Mouse (Mus musculus) forebrain, embryonic 12.5 days (tissue): ENCODE results near the gene 1700020D05Rik. TPM values are rescaled to one million over a fixed set of nuclear protein-coding genes. Genes with fewer than 3 reads are reported as not detected.
A peak's percentile ranks its signal among the peaks of the same experiment; 100 is the strongest.
"Not testable (repeated sequence)": the region's sequence is repeated elsewhere in the genome, so short reads cannot be mapped to it uniquely, and the experiment has no call there.

Experiments used
- ATAC-seq: fragments of 200-750 bp; cut with Nextera tagmentation; 2 replicates; pipeline ENCODE4 v1.8.0; 2017; ENCODE audit warnings: moderate TSS enrichment; ENCODE audit not compliant: low FRiP score
- H3K27ac ChIP-seq: fragments of 300-500 bp; sonication (generic); 2 replicates; pipeline ENCODE4 v1.5.1; 2016; ENCODE audit warnings: mild to moderate bottlenecking
- H3K27me3 ChIP-seq: fragments of 300-500 bp; sonication (generic); 2 replicates; pipeline ENCODE4 v1.6.1; 2016; ENCODE audit warnings: mild to moderate bottlenecking
- H3K36me3 ChIP-seq: fragments of 300-500 bp; sonication (generic); replicated peaks from 2 replicates; pipeline ENCODE4 v1.6.1; 2016; ENCODE audit warnings: mild to moderate bottlenecking
- H3K4me1 ChIP-seq: fragments of 300-500 bp; sonication (generic); 2 replicates; pipeline ENCODE4 v1.6.1; 2016
- H3K4me2 ChIP-seq: fragments of 300-500 bp; sonication (generic); 2 replicates; pipeline ENCODE4 v1.6.1; 2016; ENCODE audit warnings: mild to moderate bottlenecking, moderate library complexity
- H3K4me3 ChIP-seq: fragments of 300-500 bp; sonication (generic); replicated peaks from 2 replicates; pipeline ENCODE4 v1.5.1; 2016; ENCODE audit warnings: mild to moderate bottlenecking
- H3K9ac ChIP-seq: fragments of 300-500 bp; sonication (generic); 2 replicates; pipeline ENCODE4 v1.6.1; 2016; ENCODE audit warnings: mild to moderate bottlenecking
- H3K9me3 ChIP-seq: fragments of 300-500 bp; sonication (generic); 2 replicates; pipeline ENCODE4 v1.6.1; 2016
- WGBS: fragments of 180-500 bp; shearing (Covaris S2); methylation state at CpG from one replicate; pipeline ENCODE4 v1.1.7; 2016; 5-methylcytosine and 5-hydroxymethylcytosine counted together
- polyA plus RNA-seq: library from polyadenylated mRNA; unstranded; fragments of >200 nt; fragmentation: Nextera tagmentation; extraction: Ambion mirVana; gene quantifications from 2 replicates; pipeline ENCODE4 v1.2.1, GENCODE M21; 2016

Gene 1700020D05Rik
- polyA plus RNA-seq, 1 experiment from 2014 or later: 0.26 TPM

DNA sequence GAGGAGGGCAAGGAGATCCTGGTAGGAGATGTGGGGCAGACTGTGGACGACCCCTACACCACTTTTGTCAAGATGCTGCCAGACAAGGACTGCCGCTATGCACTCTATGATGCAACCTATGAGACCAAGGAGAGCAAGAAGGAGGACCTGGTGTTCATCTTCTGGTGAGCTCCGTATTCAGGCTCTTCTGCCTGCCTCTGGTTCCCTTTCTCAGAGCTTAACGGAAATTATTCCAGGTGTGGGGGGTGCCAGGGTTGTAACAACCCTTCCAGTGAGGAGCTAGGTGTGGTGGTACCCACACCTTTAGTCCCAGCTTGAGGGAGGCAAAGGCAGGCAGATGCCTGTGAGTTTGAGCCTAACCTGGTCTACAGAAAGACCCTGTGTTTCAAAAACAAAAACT lies 10.9 kb downstream of the 1700020D05Rik start:
- H3K27ac ChIP-seq: no peak overlapping the region
- H3K27me3 ChIP-seq: no peaks in the 10 kb centered on the region
- no peak overlapping the region; the same call in 1 of the 2 replicates for H3K4me2 ChIP-seq
- peaks cover 53% of the 10 kb centered on the region for H3K36me3 ChIP-seq
- no peak overlapping the region for H3K9ac ChIP-seq
- 87% methylated on average over 4 of the region's 4 CpGs for WGBS
- H3K9me3 ChIP-seq: no peaks in the 10 kb centered on the region
- peaks cover 31% of the 10 kb centered on the region for H3K4me1 ChIP-seq
- no peak overlapping the region for H3K4me3 ChIP-seq
- ATAC-seq: no peak

DNA sequence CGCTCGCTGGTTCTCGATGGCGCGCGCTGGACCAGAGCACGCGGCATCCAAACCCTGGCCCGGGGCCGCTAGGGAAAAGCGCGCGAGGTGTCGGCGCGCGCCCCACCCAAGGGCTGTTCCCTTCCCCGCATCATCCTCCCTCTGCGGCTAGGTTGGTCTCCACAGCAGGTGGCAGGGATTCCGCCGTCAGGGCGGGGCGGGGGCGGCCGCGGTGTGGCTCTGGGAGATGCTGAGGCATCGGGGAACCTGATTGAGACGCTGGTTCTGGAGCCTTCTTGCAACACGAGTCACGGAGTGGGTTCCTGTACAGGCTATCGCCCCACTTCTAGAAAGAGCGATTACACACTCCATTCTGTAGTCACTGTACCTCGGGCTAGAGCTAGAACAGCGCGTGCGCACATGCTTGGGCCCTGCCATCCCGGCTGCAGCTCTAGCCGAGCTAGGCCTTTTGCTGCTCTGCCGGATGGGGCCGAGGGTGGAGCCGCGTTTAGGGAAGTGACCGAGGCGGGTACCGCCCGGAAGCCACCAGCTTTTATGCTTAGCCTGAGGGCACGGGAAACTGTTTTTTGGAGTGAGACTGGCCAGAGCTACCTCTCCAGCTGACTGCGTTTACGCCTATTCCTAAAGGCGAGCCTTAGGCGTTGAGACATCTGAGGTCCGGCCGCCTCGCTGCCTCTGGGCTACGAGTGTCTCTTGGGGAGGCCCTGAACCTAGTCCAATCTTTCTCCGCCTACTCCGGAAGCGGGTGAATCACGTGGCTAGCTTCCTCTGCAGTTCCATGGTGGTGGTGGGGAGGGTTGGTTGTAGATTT lies 12.5 kb downstream of the 1700020D05Rik start:
- WGBS: under 1% methylated on average over 59 of the region's 59 CpGs
- Histone ChIP-seq H3K36me3 (peaks cover 40% of the 10 kb centered on the region), H3K9me3 (no peaks in the 10 kb centered on the region), H3K9ac (peak overlapping the region; percentile 95), H3K4me2 (peak overlapping the region; percentile 79), H3K4me1 (peaks cover 46% of the 10 kb centered on the region), H3K4me3 (peak overlapping the region; percentile 96), H3K27ac (peak overlapping the region; percentile 100), H3K27me3 (no peaks in the 10 kb centered on the region)
- peak; percentile 31 for ATAC-seq

DNA sequence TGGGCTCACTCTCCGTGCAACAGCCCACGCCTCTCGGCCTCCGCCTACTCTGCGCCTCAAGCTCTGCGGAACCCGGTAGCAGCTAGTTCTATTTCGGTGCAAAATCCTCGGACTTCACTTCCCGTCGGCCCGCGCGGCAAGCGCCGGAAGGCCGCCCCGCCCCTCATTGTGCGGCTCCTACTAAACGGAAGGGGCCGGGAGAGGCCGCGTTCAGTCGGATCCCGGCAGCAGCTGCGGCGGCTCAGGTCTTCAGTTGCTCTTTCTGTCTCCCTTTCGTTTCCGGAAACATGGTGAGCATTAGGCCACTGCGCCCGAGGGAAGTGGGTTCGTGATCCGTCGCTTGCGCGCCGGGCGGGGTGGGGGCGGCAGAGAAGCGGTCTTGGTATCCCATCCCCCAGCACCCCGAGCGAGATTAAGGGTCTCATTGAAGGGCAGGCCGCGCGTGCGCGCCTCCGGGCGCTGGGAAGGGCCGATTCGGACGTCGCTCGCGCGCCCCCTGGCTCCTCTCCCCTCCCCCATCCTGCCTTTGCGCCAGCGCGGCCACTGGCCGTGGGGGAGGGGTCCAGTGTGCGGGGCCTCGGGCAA lies 13.2 kb downstream of the 1700020D05Rik start, which contains the start of gene Cfl1:
Gene Cfl1 (plus strand): TSS at position 143 of the 585 bp plus-strand sequence.
- Histone ChIP-seq H3K36me3 (peaks cover 40% of the 10 kb centered on the region), H3K27me3 (no peaks in the 10 kb centered on the region), H3K4me1 (peaks cover 46% of the 10 kb centered on the region), H3K4me2 (peak within 1 kb of the TSS; percentile 79), H3K9ac (peak within 1 kb of the TSS; percentile 95), H3K27ac (peak within 1 kb of the TSS; percentile 100), H3K9me3 (no peaks in the 10 kb centered on the region), H3K4me3 (peak within 1 kb of the TSS; percentile 96)
- WGBS: under 1% methylated on average over 61 of the region's 62 CpGs
- peak; percentile 74 for ATAC-seq

- Histone ChIP-seq H3K4me2 (peak overlapping the region; percentile 79), H3K4me1 (peaks cover 46% of the 10 kb centered on the region), H3K4me3 (peak overlapping the region; percentile 96), H3K27ac (peak overlapping the region; percentile 100), H3K36me3 (peaks cover 42% of the 10 kb centered on the region)
- not testable (repeated sequence) for H3K27me3 ChIP-seq, H3K9me3 ChIP-seq, ATAC-seq, H3K9ac ChIP-seq
- WGBS: 57% methylated on average over 10 of the region's 10 CpGs
Measured at GRCm38 (mm10) chr19:5489721-5490120, 13.9 kb downstream of the 1700020D05Rik start.

- Histone ChIP-seq H3K4me1 (peaks cover 46% of the 10 kb centered on the region), H3K27me3 (no peaks in the 10 kb centered on the region), H3K27ac (peak overlapping the region; percentile 100), H3K4me2 (peak overlapping the region; percentile 79), H3K9me3 (no peaks in the 10 kb centered on the region), H3K36me3 (peaks cover 42% of the 10 kb centered on the region), H3K9ac (peak overlapping the region; percentile 53), H3K4me3 (peak overlapping the region; percentile 42)
- WGBS: under 1% methylated on average over 26 of the region's 26 CpGs
- peak; percentile 79 for ATAC-seq
Measured at GRCm38 (mm10) chr19:5488878-5489571, 14.6 kb downstream of the 1700020D05Rik start.

DNA sequence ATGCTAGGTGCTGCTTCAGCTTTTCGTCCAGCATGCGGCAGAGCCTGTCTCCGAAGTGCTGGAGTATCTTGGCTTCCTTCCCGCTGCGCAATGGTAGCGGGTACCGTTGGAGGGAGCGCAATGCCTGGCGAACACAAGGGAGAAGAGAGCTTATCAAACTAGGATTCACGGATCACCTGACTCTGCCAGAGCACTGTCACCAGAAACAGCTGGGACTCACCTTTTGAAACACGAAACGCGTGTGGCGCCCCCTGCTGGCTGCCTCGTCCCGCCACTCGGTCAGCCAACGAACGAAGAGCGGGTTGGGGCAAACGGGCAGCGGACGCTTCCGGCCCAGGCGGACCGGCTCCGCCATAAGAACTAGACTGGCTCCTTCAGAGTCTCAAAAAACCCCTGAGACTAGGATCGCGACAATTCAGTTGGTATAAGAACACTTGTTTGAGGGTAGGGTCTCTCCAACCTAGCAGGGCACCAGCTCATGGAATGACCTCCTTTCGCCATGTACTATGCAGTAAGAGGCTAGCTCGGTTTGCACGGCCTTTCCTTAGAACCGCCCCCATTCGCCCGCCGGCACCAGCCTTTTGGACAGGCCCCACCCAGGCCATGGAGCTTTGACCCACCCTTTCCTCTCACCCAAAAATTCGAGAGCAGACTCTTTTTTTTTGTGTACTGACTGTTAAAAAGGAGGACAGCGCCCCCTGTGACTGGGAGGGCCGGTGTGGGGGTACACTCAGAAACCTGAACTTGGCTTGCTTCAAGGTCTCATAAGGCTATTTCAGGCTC lies 15.6 kb downstream of the 1700020D05Rik start, which contains the start of gene Mus81:
Gene Mus81 (minus strand): TSS at position 635 of the 783 bp plus-strand sequence.
- peak; percentile 51 for ATAC-seq
- Histone ChIP-seq H3K36me3 (peaks cover 42% of the 10 kb centered on the region), H3K4me2 (peak within 1 kb of the TSS; percentile 79), H3K4me3 (peak within 1 kb of the TSS; percentile 42), H3K4me1 (peaks cover 43% of the 10 kb centered on the region), H3K9ac (peak within 1 kb of the TSS; percentile 53), H3K27ac (peak within 1 kb of the TSS; percentile 100), H3K27me3 (no peaks in the 10 kb centered on the region), H3K9me3 (no peaks in the 10 kb centered on the region)
- WGBS: under 1% methylated on average over 39 of the region's 39 CpGs

DNA sequence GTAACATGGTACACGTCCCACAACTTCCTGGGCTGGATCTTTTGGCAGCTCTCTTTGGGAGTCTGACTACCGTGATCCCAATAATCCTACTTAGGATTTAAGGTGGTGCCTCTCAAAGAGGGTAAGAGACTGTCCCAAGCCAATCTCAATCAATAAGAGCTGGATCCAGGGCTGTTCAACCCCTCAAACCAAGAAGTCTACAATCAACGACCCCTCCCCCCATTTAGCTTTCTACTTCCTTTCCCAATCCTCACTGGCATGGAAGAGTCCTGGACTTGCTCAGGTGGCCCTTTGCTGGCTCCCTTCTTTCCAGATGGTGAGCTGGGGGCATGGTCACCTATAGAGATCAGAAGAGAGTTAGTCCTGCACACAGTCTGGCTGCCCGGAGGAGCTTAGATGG lies 16.8 kb downstream of the 1700020D05Rik start:
- no peak overlapping the region for H3K4me3 ChIP-seq

GRCm38 (mm10) chr19:5486286-5486685 lies 17.3 kb downstream of the 1700020D05Rik start:
- Histone ChIP-seq H3K36me3 (peaks cover 49% of the 10 kb centered on the region), H3K9ac (no peak overlapping the region), H3K4me2 (no peak overlapping the region), H3K9me3 (no peaks in the 10 kb centered on the region), H3K4me1 (peaks cover 29% of the 10 kb centered on the region), H3K27me3 (no peaks in the 10 kb centered on the region), H3K4me3 (0 out of 2 replicates have a peak overlapping the region, but pooled peaks have one; percentile 4), H3K27ac (no peak overlapping the region)
- no peak for ATAC-seq
- 88% methylated on average over 8 of the region's 8 CpGs for WGBS

More for the DNA sequence above, 16.8 kb downstream of the 1700020D05Rik start:
- peaks cover 32% of the 10 kb centered on the region for H3K4me1 ChIP-seq
- H3K27me3 ChIP-seq: no peaks in the 10 kb centered on the region
- peak overlapping the region; percentile 79; the same call in 1 of the 2 replicates for H3K4me2 ChIP-seq
- no peaks in the 10 kb centered on the region for H3K9me3 ChIP-seq
- no peak for ATAC-seq
- peaks cover 44% of the 10 kb centered on the region for H3K36me3 ChIP-seq
- 92% methylated on average over 4 of the region's 4 CpGs for WGBS
- 0 out of 2 replicates have a peak overlapping the region, but pooled peaks have one; percentile 53 for H3K9ac ChIP-seq
- no peak overlapping the region for H3K27ac ChIP-seq

DNA sequence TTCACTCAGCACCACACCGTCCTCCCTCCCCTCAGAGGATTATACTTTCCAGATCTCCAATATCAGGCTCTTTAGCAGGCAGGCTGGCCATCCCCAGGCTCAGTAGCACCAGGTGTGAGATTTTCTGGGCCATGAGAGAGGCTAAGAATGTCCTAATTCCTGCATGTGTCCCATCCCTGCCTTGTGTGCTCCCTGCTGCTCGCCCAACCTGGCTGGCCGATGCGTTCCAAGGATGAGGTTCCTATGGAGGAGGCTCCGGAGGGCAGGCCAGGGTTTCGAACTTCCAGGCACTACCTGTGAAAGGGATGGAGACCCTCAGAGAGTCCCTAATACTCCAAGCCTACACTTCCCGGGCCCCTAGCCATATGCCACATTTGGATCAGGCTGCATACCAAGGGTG lies 17.8 kb downstream of the 1700020D05Rik start:
- peaks cover 52% of the 10 kb centered on the region for H3K36me3 ChIP-seq
- no peak overlapping the region for H3K4me2 ChIP-seq
- no peak overlapping the region for H3K27ac ChIP-seq
- H3K9ac ChIP-seq: no peak overlapping the region
- no peaks in the 10 kb centered on the region for H3K9me3 ChIP-seq
- no peaks in the 10 kb centered on the region for H3K27me3 ChIP-seq
- no peak for ATAC-seq
- WGBS: 92% methylated on average over 7 of the region's 7 CpGs
- no peak overlapping the region for H3K4me3 ChIP-seq
- H3K4me1 ChIP-seq: peaks cover 29% of the 10 kb centered on the region

DNA sequence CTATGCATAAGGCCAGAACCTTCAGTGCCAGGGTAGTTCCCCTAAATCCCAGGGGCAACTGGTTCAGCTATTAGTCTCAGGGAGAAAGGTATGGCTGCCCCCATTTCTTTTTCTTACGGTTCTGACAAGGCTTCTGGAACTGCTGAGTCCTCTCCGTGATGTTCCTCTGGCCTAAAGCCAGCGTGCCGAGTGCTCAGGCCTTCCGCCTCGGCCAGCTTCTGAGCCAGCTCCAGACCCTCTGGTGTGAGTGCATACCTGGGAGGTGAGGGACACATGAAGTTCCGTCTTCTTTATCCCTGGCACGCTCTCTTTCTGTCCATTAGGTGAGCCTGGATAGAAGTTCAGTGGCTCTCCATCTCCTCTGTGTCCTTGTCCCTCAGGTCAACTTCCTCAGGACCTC lies 18.2 kb downstream of the 1700020D05Rik start:
- no peak overlapping the region for H3K27ac ChIP-seq
- H3K4me3 ChIP-seq: no peak overlapping the region
- peaks cover 52% of the 10 kb centered on the region for H3K36me3 ChIP-seq
- ATAC-seq: no peak
- 92% methylated on average over 8 of the region's 8 CpGs for WGBS
- H3K27me3 ChIP-seq: no peaks in the 10 kb centered on the region
- H3K9me3 ChIP-seq: no peaks in the 10 kb centered on the region
- peaks cover 29% of the 10 kb centered on the region for H3K4me1 ChIP-seq
- no peak overlapping the region for H3K9ac ChIP-seq
- H3K4me2 ChIP-seq: no peak overlapping the region

GRCm38 (mm10) chr19:5484496-5484895 lies 19.1 kb downstream of the 1700020D05Rik start:
- no peak overlapping the region for H3K27ac ChIP-seq
- no peak overlapping the region for H3K9ac ChIP-seq
- H3K4me3 ChIP-seq: no peak overlapping the region
- ATAC-seq: no peak
- H3K4me2 ChIP-seq: no peak overlapping the region
- peaks cover 25% of the 10 kb centered on the region for H3K4me1 ChIP-seq
- H3K36me3 ChIP-seq: peaks cover 52% of the 10 kb centered on the region
- H3K27me3 ChIP-seq: no peaks in the 10 kb centered on the region
- no peaks in the 10 kb centered on the region for H3K9me3 ChIP-seq
- WGBS: 89% methylated on average over 5 of the region's 5 CpGs
